Mouse (Mus musculus) ovary, postnatal 36 days (tissue): ENCODE data around the gene Efr3b.

ENCODE experiments used
- DNase-seq: peaks from one replicate; pipeline ENCODE4 v3.0.0; 2022; ENCODE audit warnings: low spot score, mixed read lengths

The Efr3b gene

GRCm38 (mm10) chr12:4036157-4036556 lies 2.6 kb downstream of the Efr3b start:
- DNase-seq, result no peak

GRCm38 (mm10) chr12:4029064-4029463 lies 9.7 kb downstream of the Efr3b start:
- no peak for DNase-seq

- peak; percentile 30 for DNase-seq
Measured at GRCm38 (mm10) chr12:4028516-4028915, 10.2 kb downstream of the Efr3b start.

- no peak for DNase-seq
Measured at GRCm38 (mm10) chr12:4024356-4024755, 14.4 kb downstream of the Efr3b start.

- DNase-seq, result no peak
Measured at GRCm38 (mm10) chr12:4023501-4023900, 15.2 kb downstream of the Efr3b start.

- no peak for DNase-seq
Measured at GRCm38 (mm10) chr12:4022845-4023244, 15.9 kb downstream of the Efr3b start.

- DNase-seq, result no peak
Measured at GRCm38 (mm10) chr12:4020505-4020904, 18.2 kb downstream of the Efr3b start.

GRCm38 (mm10) chr12:4016321-4016720 lies 22.4 kb downstream of the Efr3b start:
- DNase-seq, result no peak

GRCm38 (mm10) chr12:4015741-4016140 lies 23.0 kb downstream of the Efr3b start:
- DNase-seq, result no peak

GRCm38 (mm10) chr12:4015255-4015654 lies 23.5 kb downstream of the Efr3b start:
- no peak for DNase-seq

GRCm38 (mm10) chr12:4011715-4012114 lies 27.0 kb downstream of the Efr3b start:
- DNase-seq, result no peak

- DNase-seq, result no peak
Measured at GRCm38 (mm10) chr12:4011301-4011700, 27.4 kb downstream of the Efr3b start.

- DNase-seq, result no peak
Measured at GRCm38 (mm10) chr12:4008731-4009130, 30.0 kb downstream of the Efr3b start.

- DNase-seq, result no peak
Measured at GRCm38 (mm10) chr12:4007766-4008165, 30.9 kb downstream of the Efr3b start.

GRCm38 (mm10) chr12:4007181-4007580 lies 31.5 kb downstream of the Efr3b start:
- DNase-seq, result no peak

GRCm38 (mm10) chr12:4006079-4006478 lies 32.6 kb downstream of the Efr3b start:
- no peak for DNase-seq

GRCm38 (mm10) chr12:4004648-4005047 lies 34.1 kb downstream of the Efr3b start:
- no peak for DNase-seq

- no peak for DNase-seq
Measured at GRCm38 (mm10) chr12:4000406-4000805, 38.3 kb downstream of the Efr3b start.

- DNase-seq, result no peak
Measured at GRCm38 (mm10) chr12:3996749-3997148, 42.0 kb downstream of the Efr3b start.

GRCm38 (mm10) chr12:3991047-3991446 lies 47.7 kb downstream of the Efr3b start:
- no peak for DNase-seq

- no peak for DNase-seq
Measured at GRCm38 (mm10) chr12:3989943-3990342, 48.8 kb downstream of the Efr3b start.

GRCm38 (mm10) chr12:3984446-3984845 lies 54.3 kb downstream of the Efr3b start:
- DNase-seq, result no peak

- DNase-seq, result peak; percentile 39
Measured at GRCm38 (mm10) chr12:3983736-3984135, 55.0 kb downstream of the Efr3b start.

GRCm38 (mm10) chr12:3982257-3982656 lies 56.5 kb downstream of the Efr3b start:
- DNase-seq, result peak; percentile 28
